Mouse (Mus musculus): ENCODE measurements at regions not wholly inside any gene's neighbourhood (a gene's known extent, or its start where the extent isn't known, plus 50 kb on each side); places are given as distances from the start of the nearest gene placed in this dataset.

DNA sequence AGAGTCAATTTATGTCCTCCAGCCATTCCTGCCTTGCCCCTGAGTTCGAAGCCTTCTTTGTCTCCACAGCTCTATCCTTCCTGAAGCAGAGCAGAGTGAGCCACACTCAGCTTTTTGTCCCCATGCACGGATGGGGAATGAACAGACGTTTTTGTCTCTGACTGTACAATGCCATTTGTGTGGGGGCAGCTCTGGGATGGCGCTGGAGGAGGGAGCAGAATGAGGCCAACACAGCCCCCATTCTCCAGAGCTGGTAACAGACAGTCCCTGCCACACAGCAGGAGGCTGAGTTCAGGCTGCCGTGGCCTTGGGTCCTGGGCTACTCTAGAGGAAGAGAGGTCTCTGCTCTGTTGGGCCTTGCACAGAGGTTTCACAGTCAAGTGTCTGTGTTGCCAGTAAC lies 327.4 kb downstream of the H2al1j start:
- no peak for DNase-seq (ENCODE audit: low spot score in 2 of 2)

DNA sequence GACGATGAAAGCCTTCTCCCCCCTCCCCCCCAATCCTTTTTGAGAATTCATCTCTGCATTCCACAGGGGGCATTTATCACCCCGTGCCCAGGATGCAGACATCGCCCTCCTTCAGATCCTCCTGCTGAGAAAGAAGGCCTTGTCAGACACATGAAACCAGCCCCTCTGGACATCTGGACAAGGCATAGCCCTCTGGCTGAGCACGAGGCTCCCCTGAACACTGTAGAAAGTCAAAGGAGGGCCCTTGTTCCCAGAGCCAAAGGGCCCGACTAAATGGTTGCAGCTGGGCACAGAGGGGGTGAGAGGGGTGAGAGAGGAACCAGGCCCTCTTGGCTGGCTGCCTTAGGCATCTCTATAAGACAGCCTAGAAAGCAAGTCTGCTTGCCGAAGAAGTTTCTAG lies 327.8 kb downstream of the H2al1j start:
- DNase-seq (ENCODE audit: low spot score in 2 of 2), result no peak

DNA sequence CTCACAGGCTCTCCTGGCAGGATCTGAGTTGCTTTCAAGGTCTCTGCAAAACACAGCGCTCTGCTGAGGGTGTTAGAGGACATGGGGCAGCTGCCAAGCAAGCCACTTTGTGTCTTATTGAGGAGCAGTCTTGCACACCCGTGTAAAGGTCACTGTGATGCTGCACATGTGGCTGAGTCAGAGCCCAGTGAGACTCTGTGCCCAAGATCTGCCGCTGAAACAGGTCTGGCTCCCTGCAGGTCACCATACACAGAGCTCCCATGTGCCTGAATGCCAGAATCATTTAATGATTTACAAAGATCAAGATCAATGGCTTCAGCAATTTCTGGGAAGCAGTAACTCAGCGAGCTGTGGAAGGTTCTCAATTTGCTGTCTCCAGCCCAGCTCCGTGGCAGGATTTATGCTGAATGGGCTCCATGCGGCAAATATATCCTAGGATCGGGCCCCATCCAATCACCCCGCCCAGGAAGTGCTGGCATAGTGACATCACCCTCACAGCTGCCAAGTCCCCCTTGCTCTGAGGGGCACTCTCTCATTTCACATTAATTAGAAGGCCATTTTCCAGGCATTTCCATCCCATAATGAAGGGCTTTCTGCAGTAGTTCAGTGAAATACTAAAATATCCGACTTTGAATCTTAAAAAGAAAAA lies 330.1 kb downstream of the H2al1j start:
- DNase-seq (ENCODE audit: low spot score in 2 of 2), result no peak

DNA sequence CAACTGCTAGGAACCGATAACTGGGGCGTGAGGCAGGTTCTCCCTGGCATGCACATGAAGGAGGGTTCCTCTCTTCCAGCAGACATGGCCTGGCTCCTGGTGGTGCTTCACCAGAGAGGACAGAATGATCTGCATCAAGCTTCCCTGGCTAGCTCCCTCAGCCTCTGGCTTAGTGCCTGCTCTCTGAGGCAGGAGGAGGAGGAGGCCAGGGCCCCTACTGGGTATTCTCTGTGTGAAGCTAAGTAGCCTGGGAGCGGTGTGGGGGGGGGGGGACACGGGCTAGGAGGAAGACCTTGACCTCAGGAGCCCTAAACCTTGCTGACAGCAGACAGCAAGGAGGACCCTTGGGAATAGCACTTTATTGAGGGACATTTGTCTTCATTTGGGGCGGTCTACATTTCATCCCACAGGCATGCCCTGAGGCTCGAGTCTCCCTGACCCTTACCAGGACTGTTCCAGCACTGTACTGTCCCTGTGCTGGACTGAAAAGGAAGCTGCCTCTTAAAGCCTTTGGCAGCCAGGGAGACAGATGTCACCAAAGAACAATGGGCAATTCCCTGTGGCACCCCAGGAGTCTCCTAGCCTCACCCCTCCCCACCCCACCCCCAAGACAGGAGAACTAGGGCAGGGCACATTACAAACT lies 335.7 kb downstream of the H2al1j start:
- peak in 1 of 2 experiments; percentile 30 for DNase-seq (ENCODE audit: low spot score in 2 of 2)

DNA sequence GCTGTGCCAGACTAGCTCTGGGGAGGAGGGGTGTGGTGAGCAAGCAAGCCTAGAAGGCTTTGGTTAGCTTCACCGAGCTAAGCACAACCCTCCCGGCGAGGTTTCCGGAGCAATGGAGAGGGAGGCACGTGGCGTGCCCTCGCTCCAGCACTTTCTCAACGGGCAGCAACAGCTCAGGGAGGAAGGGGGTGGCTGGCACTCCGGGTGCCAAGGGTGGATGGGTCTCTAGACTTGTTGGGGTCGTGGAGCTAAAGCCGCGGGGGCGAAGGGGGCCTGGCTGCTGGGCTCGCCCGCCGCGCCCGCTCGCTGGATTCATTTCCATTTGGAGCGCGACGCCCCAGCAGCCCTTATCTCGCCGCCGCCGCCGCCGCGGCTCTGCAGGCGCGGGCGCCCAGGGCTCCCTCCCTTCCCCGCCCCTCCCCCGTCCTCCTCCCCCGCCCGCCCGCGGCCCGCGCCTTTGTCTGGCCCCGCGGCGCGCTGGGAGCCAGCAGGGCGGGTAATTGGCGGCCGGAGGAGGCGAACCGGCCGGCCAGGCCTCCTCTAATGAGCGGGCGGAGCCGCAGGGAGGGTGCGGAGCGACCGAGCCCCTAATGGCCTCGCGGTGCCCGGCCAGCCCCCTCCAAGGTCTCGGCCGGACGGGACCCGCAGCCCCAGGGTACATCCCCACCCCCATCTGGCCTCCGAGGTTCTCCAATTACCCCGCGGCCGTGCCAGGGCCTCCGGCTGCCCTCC lies 336.9 kb downstream of the H2al1j start:
- peak; percentile 66 to 71 for DNase-seq (ENCODE audit: low spot score in 2 of 2)

DNA sequence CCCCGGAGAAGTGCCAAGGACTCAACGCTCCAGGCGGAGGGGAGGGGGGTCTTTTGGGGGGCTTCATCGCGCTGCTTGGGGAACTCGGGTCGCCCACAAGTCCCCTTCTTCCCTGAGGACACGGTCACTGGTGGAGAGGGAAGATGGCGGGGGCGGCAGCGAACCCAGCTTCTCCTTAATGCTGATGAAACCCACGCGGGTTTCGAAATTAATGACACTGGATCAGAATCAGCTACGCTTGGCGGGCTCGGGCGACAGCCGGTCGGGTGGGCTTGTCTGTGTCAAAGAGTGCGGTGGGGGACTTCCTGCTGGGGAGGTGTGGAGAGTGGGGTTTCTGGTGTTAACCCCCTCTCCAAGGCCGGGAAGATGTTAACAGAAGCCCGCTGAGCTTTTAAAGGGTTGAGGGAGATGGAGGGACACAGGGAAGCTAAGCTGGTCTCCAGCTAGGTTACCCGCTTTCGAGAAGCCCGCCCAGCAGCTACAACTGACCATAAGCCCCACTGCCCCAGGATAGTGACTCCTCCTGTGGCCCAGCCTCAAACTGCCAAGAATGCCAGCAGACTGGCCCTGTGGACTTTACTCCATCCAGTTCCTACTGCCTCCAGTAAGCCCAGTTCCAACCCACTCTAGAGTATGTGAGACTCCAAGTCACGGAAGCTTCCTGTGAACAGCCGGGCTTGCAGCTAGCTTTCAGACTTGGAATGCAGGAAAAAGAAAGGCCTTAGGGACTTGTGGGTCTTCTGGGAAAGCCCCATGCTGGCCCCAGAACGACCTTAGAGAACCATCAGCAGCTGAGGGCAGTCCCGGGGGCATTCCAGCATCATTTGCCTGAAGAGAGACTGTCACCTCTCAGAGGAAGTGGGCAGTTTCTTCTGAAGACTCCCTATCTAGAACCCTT lies 337.7 kb downstream of the H2al1j start:
- peak in 1 of 2 experiments; percentile 18 for DNase-seq (ENCODE audit: low spot score in 2 of 2)

DNA sequence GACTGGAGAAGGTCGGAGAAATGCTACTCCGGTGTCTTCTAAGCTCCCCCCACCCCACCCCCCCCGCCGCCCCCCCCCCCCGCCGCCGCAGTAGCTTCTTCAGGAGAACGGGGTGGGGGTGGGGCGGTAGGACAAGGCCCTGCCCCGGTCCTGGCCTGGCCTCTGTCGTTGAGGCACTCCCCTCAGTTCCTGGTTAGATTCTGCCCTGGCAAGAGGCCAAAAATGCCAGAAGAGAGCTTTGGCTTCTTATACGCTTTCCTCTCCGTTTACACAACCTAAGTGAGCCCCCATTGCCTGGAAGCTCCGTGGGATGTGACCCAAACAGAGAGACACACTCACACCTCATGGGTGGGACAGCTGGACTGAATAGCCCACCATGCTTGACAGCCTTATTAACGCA lies 338.9 kb downstream of the H2al1j start:
- DNase-seq (ENCODE audit: low spot score in 2 of 2), result no peak

DNA sequence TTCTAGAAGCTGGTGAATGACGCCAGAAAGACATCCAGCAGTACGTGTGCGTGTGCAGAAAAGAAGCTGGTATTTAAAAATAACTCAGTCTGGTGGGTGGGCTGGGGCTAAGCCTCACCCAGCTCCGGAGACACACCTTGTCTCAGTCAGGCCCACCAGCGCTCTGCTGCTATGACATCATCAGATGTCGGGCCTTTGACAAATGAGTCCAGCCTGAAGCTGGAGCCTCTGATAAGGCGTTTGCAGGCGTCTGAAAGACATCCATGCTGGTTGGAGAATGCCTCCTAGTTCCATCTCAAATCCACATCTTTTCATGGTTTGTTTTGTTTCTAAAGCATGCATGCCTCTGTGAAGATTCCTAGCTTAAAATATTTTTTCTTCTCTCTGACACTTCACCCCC lies 344.2 kb downstream of the H2al1j start:
- no peak for DNase-seq (ENCODE audit: low spot score in 2 of 2)

DNA sequence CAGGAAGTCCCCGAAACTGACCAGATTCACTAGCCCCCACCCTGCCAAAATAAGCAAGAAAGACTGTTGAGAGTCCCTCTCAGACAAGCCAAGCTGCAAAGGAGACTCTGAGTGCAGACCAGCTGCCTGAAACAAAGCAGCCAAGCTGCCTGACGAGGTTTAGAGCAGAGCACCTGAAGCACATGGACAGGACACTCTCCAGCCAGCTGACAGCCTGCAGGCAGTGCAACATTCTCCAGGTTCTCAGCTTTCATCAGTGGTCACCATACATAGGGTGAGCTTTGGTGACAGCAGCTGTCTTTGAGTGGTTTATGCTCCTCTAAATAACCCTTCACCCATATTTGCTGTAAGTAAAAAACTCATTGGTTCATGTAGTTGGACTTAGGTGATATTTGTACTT lies 350.5 kb downstream of the H2al1j start:
- no peak for DNase-seq (ENCODE audit: low spot score in 2 of 2)

DNA sequence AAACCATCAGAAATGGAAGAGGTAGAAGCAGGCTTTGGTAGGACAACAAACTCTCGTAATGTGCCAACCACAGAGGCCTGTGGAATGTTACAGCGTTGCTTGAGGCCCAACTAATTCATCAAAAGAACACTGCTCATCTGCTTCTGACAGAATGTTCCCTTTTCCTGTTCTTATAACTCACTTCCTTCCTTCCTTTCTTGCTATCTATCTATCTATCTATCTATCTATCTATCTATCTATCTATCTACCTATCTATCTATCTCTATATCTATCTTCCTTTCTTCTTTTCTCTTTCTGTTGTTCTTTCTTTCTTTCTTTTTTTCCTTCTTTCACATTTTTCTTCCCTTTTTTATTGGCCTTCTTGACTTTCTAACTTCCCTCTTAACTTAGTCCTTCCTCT lies 353.7 kb downstream of the H2al1j start:
- DNase-seq (ENCODE audit: low spot score in 2 of 2), result no peak

DNA sequence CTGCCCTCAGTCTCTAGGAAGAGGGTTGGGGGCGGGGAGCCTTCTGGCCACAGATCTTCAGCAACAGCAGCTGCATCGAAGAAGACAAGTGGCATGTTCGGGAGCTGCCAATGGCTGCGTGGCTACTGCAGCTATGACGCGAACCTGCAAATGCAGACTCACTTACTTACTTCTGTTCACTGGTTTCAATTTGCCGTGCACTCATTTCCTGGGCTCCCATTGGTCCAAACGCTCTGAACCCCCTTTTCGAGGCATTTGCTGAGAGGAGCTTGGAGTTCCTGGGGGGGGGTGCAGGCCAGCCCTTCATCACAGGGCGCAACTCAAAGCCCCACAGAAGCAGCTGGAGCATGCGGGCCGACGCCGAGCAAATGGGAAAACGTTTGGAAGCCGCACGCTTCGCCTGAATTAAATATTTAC lies 362.4 kb downstream of the H2al1j start:
- DNase-seq (ENCODE audit: low spot score in 2 of 2), result no peak

DNA sequence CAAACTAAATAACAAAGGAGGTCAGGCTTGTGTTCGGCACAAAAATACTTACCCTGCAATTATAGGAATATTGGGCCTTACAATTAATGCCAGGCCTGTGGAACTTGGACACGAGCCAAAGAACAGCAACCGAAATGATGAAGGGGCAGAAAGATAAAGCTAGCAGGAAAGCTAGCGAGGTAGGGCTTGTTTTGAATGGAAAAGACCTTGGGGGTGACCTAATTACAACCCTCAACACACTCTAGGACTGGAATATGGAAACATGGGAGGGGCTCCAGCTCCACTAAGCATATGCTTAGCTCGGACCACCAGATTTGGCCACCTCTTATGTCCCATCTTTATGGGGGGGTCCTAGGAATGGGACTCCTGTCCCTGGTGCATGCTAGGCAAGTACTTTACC lies 362.8 kb downstream of the H2al1j start:
- no peak for DNase-seq (ENCODE audit: low spot score in 2 of 2)

DNA sequence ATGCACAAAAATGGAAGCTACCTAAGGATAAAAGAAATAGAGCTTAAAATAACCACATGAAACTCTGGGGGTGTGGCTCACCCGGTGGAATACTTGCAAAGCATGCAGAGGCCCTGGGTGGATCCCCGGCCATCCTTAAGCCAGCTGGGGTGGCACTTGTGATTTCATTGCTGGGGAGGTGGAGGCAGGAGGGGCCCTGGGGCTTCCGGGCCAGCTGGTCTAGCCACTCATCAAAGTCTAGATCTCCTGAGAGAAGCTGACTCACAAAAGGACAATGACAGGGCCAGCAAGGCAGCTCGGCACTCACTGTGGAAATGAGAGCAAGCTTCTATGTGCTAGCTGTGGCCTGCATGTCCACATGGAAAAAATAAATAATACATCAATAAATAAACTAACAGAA lies 363.4 kb downstream of the H2al1j start:
- no peak for DNase-seq (ENCODE audit: low spot score in 2 of 2)

DNA sequence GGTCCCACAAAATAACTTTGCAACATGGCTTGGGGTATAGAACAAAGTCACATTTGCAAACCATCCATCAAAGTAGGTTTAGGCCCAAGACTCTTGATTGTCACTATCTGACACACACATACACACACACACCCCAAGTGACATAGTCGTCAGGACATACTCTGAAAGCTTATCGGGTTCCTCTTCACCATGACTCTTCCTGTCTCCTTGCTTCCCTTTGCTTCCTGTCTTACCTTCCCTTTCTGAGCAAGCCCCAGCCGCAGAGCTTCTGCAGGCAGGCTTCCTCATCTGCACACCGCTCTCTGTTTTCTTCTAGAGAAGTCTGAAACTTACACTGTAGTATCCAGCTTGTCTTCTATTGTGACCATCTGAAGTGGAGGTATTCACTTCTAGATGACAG lies 368.9 kb downstream of the H2al1j start:
- DNase-seq (ENCODE audit: low spot score in 2 of 2), result no peak

DNA sequence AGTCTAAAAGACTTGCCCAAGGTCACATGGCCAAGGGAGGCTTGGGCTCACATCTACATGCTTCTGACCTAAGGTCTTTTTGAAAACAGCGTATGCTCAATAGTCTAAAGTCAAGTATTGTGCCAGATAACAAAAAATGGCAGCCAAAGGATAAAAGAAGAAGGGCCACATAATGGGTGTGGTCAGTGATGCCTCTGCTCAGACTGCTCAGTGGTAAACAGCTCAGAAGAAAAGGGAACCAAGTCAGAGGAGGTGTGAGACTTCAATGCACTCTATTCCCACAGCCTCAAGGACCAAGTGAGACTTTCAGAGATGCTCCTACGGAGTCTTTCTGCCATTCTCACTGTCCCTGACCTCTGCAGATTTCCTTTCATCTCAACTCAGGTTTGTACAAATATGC lies 373.5 kb downstream of the H2al1j start:
- DNase-seq (ENCODE audit: low spot score in 2 of 2), result no peak

DNA sequence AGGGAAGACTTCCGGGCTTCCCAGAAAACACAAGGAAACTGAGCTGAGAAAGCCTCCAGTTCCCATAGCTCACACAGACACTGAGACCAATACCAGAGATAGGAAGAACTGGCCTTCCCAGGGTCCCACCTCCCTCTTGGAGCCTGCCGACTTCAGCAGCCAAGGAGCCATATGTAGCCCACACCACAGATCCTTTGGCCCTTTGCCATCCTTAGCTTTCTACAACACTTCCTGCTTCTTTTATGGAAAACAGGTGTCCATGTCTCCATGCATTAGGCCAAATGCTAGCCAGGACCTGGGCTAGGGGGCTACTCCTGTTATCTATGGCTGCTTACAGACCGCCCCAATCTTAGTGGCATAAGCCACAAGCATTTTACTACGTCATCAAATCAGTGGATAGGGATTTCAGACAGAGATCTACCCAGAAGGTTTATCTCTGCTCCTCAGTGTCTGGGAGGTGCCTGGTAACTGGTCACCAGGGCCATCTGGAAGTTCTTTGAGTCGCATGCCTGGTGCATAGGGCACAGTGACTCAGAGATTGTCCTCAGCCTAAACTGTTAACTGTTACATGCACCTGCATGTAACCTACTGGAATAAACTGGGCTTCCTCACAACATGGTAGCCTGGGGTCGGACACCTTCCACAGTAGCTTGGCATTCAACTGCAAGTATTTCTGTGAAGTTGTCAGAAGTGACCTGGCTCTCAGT lies 378.4 kb downstream of the H2al1j start:
- no peak for DNase-seq (ENCODE audit: low spot score in 2 of 2)

DNA sequence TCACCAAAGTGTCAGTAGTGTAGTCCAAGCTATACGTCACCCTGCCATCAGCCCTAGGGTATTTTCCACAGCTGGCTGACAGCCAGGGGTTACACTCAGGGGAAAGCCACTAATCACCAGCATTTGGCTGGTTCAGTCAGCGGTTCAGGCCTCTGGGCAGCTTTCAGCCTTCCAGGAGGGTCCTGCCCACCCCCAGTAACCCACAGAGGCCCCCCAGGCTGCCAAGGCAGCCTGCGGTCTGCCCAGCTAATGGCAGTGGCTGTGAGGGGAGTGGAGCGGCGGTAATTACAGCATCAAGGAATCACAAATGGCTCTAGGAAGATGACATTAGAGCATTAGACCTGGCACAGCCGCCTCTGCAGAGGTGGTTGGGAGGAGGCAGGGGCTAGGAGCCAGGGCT lies 379.7 kb downstream of the H2al1j start:
- DNase-seq (ENCODE audit: low spot score in 2 of 2), result no peak

DNA sequence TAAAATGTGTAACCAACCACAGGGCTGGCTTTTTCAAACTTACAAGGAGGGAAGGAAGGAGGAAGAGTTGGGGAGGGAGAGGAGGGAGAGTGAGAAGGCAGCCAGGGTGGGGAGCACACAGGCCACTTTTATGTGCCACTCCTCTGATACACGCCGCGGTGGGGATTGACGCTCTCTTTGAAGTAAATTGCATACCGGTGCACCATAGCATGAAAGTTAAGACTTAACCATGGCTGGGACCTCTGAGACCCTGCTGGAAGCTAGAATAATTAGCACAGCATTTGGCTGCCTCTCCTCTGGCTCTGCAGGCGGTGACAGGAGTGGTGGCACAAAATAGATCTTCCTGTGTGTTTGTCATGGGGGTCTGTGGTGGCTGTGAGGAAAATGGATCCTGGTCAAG lies 380.7 kb downstream of the H2al1j start:
- DNase-seq (ENCODE audit: low spot score in 2 of 2), result no peak

DNA sequence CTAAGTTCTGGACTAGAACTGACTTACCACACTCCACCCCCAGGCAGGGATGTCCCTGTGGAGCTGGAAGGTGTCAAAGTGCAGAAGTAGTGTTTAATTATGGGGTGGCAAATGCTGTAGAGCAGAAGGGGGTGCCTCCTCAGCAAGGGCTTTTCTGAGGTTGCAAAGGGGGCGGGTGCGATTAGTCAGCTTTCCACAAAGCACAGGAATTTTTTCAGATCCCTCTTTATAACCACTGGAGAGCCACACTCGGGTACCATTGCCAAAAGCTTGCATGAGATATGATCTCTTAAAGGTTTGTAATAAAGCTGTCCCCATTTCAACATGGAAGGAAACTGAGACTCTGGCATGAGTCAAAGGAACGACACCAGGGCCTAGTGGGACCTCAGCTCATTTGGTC lies 381.7 kb downstream of the H2al1j start:
- DNase-seq (ENCODE audit: low spot score in 2 of 2), result no peak

DNA sequence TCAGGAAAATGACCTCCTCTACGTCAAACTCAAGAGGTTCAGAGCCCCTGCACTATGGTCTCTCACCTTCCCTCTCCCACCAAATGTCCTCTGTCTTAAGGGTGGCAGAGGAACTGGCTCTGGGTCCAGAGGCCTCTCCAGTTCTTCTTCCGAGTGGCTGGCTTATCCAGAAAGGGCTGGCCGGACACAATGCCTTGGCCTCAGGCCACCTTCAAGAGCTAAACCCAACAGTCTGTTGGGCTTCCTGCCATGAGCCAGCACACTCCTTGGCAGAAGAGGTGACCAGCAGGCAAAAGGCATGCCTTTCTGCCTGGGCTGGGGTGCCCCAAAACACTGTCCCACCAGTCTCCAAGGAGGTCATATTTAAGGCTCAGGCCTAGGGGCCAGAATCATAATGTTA lies 385.8 kb downstream of the H2al1j start:
- no peak for DNase-seq (ENCODE audit: low spot score in 2 of 2)

DNA sequence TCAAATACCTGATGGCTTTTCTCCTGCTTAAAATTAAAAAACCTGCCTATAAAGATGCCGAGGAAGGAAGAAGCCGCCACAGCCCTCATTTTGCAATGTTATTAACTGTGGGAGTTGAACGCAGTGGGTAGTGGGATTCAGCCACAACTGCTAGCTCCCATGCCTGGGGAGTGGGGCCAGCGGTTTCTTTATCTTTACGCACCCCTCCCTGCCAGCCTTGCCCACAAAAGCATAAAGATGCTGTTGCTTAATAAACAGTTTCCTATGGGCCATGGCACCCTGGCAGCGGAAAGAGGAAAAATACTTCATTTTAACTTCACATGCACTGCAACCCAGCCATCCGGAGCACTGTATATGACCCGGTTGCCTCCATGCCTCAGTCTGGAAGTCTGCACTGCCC lies 389.2 kb downstream of the H2al1j start:
- DNase-seq (ENCODE audit: low spot score in 2 of 2), result no peak

DNA sequence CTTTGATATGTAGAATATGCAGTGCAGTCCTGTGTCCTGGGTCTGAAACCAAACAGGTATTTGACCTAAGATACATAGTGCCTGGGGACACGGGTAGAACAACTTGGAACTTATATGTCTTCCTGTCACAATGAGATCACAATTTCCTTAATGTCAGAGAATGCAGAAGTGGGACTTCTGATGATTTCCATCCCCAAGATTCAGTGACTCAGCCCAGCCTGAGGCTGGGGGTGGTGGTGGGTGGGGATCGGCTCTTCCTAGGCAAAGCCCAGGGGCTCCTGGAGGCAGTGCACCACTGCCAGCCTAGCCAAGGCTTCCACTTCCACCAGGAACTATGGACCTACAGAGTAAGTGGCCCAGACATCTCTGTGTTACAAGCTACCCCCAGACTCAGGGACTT lies 391.2 kb downstream of the H2al1j start:
- DNase-seq (ENCODE audit: low spot score in 2 of 2), result no peak

All from urinary bladder, postnatal 4 days (tissue).